ENCODE assay signal across 16 mouse cellular contexts in the genomic region with DNA sequence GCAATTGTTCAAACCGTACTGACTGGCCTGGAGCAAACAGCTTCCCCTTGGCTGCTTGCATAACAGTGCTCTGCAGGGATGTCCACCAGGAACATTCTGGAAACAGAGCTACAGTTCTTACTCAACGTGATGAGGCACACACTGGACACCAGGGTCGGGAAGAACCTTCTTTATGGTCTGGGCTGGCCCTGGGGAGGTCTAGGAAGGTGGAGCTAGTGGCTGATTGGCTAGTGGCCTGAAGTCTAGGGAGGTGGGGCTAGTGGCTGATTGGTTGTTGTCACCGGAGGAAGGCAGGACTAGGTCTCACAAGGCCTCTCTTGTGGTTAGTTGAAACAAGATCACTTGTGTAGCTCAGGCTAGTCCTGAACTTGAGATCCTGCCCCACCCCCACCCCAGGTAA.
DNase-seq lines count a peak whose midpoint lies in the region; ATAC-seq lines count a peak whose summit lies in the region.
"Had no signal": no experiment of that assay in that cellular context is flagged by ENCODE, and none has a peak within 500 bp of the region (broad histone marks: within the 10 kb centered on the region; RNA-seq: fewer than 3 reads in every experiment).

No protein-coding gene starts in this region.

- no peak overlapping the region for H3K27ac ChIP-seq in forebrain, embryonic 12.5 days
- H3K27ac ChIP-seq in embryonic facial prominence, embryonic 10.5 days (replicated peaks): no peak overlapping the region
- H3K27ac ChIP-seq: embryonic facial prominence, embryonic 15.5 days; forebrain, embryonic 13.5 days; liver, embryonic 12.5 days had no signal

- DNase-seq in cerebellum, adult 18-20 months: peak; percentile 50 to 59
- no peak for DNase-seq in cerebellum, adult 8-10 months
- peak; percentile 46 for DNase-seq in lung, postnatal 10 days
- DNase-seq in lung, postnatal 25 days (ENCODE audit: low spot score): no peak
- peak; percentile 72 for DNase-seq in cerebellum, adult 9-10 months
- no peak for DNase-seq in embryonic facial prominence, embryonic 10.5 days (ENCODE audit: low spot score)
- DNase-seq: adrenal gland, adult 2 months; kidney, adult 18-20 months; kidney, postnatal 25 days; midbrain, embryonic 14.5 days; thymus, postnatal 36 days had no signal

- H3K4me1 ChIP-seq in forebrain, embryonic 12.5 days: peaks cover 13% of the 10 kb centered on the region
- peaks cover 23% of the 10 kb centered on the region for H3K4me1 ChIP-seq in embryonic facial prominence, embryonic 10.5 days
- H3K4me1 ChIP-seq: liver, embryonic 12.5 days had no signal

- H3K9me3 ChIP-seq in forebrain, embryonic 12.5 days: no peaks in the 10 kb centered on the region
- no peaks in the 10 kb centered on the region for H3K9me3 ChIP-seq in embryonic facial prominence, embryonic 10.5 days
- H3K9me3 ChIP-seq: embryonic facial prominence, embryonic 15.5 days; forebrain, embryonic 13.5 days; liver, embryonic 12.5 days had no signal

- H3K27me3 ChIP-seq in forebrain, embryonic 12.5 days: no peaks in the 10 kb centered on the region
- no peaks in the 10 kb centered on the region for H3K27me3 ChIP-seq in embryonic facial prominence, embryonic 10.5 days (replicated peaks; ENCODE audit: low read depth, poor library complexity, severe bottlenecking)
- H3K27me3 ChIP-seq: embryonic facial prominence, embryonic 15.5 days; forebrain, embryonic 13.5 days; liver, embryonic 12.5 days had no signal

- no peak overlapping the region for H3K9ac ChIP-seq in forebrain, embryonic 12.5 days
- H3K9ac ChIP-seq: embryonic facial prominence, embryonic 15.5 days; forebrain, embryonic 13.5 days; liver, embryonic 12.5 days had no signal

- peaks cover 8% of the 10 kb centered on the region; the same call in 1 of the 2 replicates for H3K36me3 ChIP-seq in forebrain, embryonic 12.5 days (replicated peaks)
- peaks cover 53% of the 10 kb centered on the region for H3K36me3 ChIP-seq in embryonic facial prominence, embryonic 10.5 days (replicated peaks)
- H3K36me3 ChIP-seq: liver, embryonic 12.5 days had no signal

- 78% methylated on average over 4 of the region's 4 CpGs for WGBS in forebrain, embryonic 12.5 days
- WGBS in embryonic facial prominence, embryonic 10.5 days: 72% methylated on average over 4 of the region's 4 CpGs

- no peak for ATAC-seq in forebrain, embryonic 12.5 days (ENCODE audit: low FRiP score)
- ATAC-seq: forebrain, embryonic 13.5 days; hindbrain, embryonic 16.5 days; liver, embryonic 12.5 days had no signal

- no peak overlapping the region for H3K4me2 ChIP-seq in forebrain, embryonic 12.5 days
- H3K4me2 ChIP-seq: embryonic facial prominence, embryonic 15.5 days; forebrain, embryonic 13.5 days; liver, embryonic 12.5 days had no signal

- no peak overlapping the region for H3K4me3 ChIP-seq in forebrain, embryonic 12.5 days (replicated peaks)
- H3K4me3 ChIP-seq in embryonic facial prominence, embryonic 10.5 days: no peak overlapping the region
- H3K4me3 ChIP-seq: embryonic facial prominence, embryonic 15.5 days; forebrain, embryonic 13.5 days; liver, embryonic 12.5 days had no signal

Comparison
In these comparisons a context has a peak if more than half of its experiments do, and no peak if none do; other contexts are left out.
1. DNase-seq: peak in cerebellum, adult 18-20 months (2 of 2), lung, postnatal 10 days (single experiment) and cerebellum, adult 9-10 months (single experiment); none in cerebellum, adult 8-10 months (single experiment), lung, postnatal 25 days (single experiment) and embryonic facial prominence, embryonic 10.5 days (single experiment).